Mouse (Mus musculus): Measurements from ENCODE around the gene Nuak2. TPM values are rescaled to one million over a fixed set of nuclear protein-coding genes. Genes with fewer than 3 reads are reported as not detected.
"Not testable (repeated sequence)": the region's sequence is repeated elsewhere in the genome, so short reads cannot be mapped to it uniquely, and the experiment has no call there.

The Nuak2 gene
- polyA plus RNA-seq (2015; fragmentation: Nextera tagmentation; extraction: Ambion mirVana): 13.3 and 13.4 TPM in 2 replicates

GRCm38 (mm10) chr1:132315889-132316624 lies at the start of gene Nuak2:
Gene Nuak2 (plus strand): TSS chr1:132316126.
- Histone ChIP-seq H3K27me3 (replicated peaks; ENCODE audit: control insufficient read depth, insufficient read depth, low read length) (no peaks in the 10 kb centered on the region), H3K4me2 (ENCODE audit: low read length) (peak within 1 kb of the TSS; percentile 88), H3K36me3 (ENCODE audit: control insufficient read depth, insufficient read depth) (no peaks in the 10 kb centered on the region), H3K4me3 (replicated peaks; ENCODE audit: low read length) (peak within 1 kb of the TSS; percentile 73), H3K4me1 (replicated peaks; ENCODE audit: control insufficient read depth, insufficient read depth, low read length) (peaks cover 37% of the 10 kb centered on the region), H3K27ac (ENCODE audit: low read length) (no peak within 1 kb of the TSS; the same call in 1 of the 2 replicates), H3K9ac (replicated peaks; ENCODE audit: low read depth, low read length) (peak within 1 kb of the TSS; percentile 74), H3K9me3 (ENCODE audit: control insufficient read depth, low read length) (no peaks in the 10 kb centered on the region)
- WGBS: under 1% methylated on average over 67 of the region's 67 CpGs
- peak; percentile 88 for ATAC-seq

- Histone ChIP-seq H3K27me3 (replicated peaks; ENCODE audit: control insufficient read depth, insufficient read depth, low read length) (no peaks in the 10 kb centered on the region), H3K4me3 (replicated peaks; ENCODE audit: low read length) (no peak overlapping the region), H3K4me1 (replicated peaks; ENCODE audit: control insufficient read depth, insufficient read depth, low read length) (peaks cover 7% of the 10 kb centered on the region), H3K9me3 (ENCODE audit: control insufficient read depth, low read length) (no peaks in the 10 kb centered on the region), H3K36me3 (ENCODE audit: control insufficient read depth, insufficient read depth) (no peaks in the 10 kb centered on the region), H3K4me2 (ENCODE audit: low read length) (no peak overlapping the region), H3K27ac (ENCODE audit: low read length) (no peak overlapping the region), H3K9ac (replicated peaks; ENCODE audit: low read depth, low read length) (no peak overlapping the region)
- WGBS: 70% methylated on average over 8 of the region's 8 CpGs
- no peak for ATAC-seq
These were observed 49.0 kb upstream of the Nuak2 start for GRCm38 (mm10) chr1:132266791-132267557.

- ATAC-seq: peak; percentile 61; the same call in 1 of the 2 replicates
- Histone ChIP-seq H3K4me1 (replicated peaks; ENCODE audit: control insufficient read depth, insufficient read depth, low read length) (peaks cover 7% of the 10 kb centered on the region), H3K36me3 (ENCODE audit: control insufficient read depth, insufficient read depth) (no peaks in the 10 kb centered on the region), H3K27me3 (replicated peaks; ENCODE audit: control insufficient read depth, insufficient read depth, low read length) (no peaks in the 10 kb centered on the region), H3K4me2 (ENCODE audit: low read length) (no peak overlapping the region), H3K9me3 (ENCODE audit: control insufficient read depth, low read length) (no peaks in the 10 kb centered on the region), H3K4me3 (replicated peaks; ENCODE audit: low read length) (no peak overlapping the region), H3K9ac (replicated peaks; ENCODE audit: low read depth, low read length) (no peak overlapping the region), H3K27ac (ENCODE audit: low read length) (no peak overlapping the region)
- 35% methylated on average over 2 of the region's 2 CpGs for WGBS
These were observed 48.0 kb upstream of the Nuak2 start for GRCm38 (mm10) chr1:132267959-132268358.

GRCm38 (mm10) chr1:132268418-132269060 lies 47.4 kb upstream of the Nuak2 start:
- ATAC-seq: peak; percentile 33; the same call in 1 of the 2 replicates
- no peak overlapping the region for H3K4me3 ChIP-seq (replicated peaks; ENCODE audit: low read length)
- no peak overlapping the region for H3K4me2 ChIP-seq (ENCODE audit: low read length)
- H3K4me1 ChIP-seq (replicated peaks; ENCODE audit: control insufficient read depth, insufficient read depth, low read length): peaks cover 7% of the 10 kb centered on the region
- no peaks in the 10 kb centered on the region for H3K27me3 ChIP-seq (replicated peaks; ENCODE audit: control insufficient read depth, insufficient read depth, low read length)
- H3K27ac ChIP-seq (ENCODE audit: low read length): no peak overlapping the region
- no peaks in the 10 kb centered on the region for H3K9me3 ChIP-seq (ENCODE audit: control insufficient read depth, low read length)
- WGBS: 45% methylated on average over 7 of the region's 7 CpGs
- no peaks in the 10 kb centered on the region for H3K36me3 ChIP-seq (ENCODE audit: control insufficient read depth, insufficient read depth)
- H3K9ac ChIP-seq (replicated peaks; ENCODE audit: low read depth, low read length): no peak overlapping the region

- Histone ChIP-seq H3K4me3 (replicated peaks; ENCODE audit: low read length) (no peak overlapping the region), H3K27me3 (replicated peaks; ENCODE audit: control insufficient read depth, insufficient read depth, low read length) (no peaks in the 10 kb centered on the region), H3K9ac (replicated peaks; ENCODE audit: low read depth, low read length) (no peak overlapping the region), H3K4me1 (replicated peaks; ENCODE audit: control insufficient read depth, insufficient read depth, low read length) (peaks cover 7% of the 10 kb centered on the region), H3K27ac (ENCODE audit: low read length) (no peak overlapping the region), H3K36me3 (ENCODE audit: control insufficient read depth, insufficient read depth) (no peaks in the 10 kb centered on the region), H3K4me2 (ENCODE audit: low read length) (no peak overlapping the region), H3K9me3 (ENCODE audit: control insufficient read depth, low read length) (no peaks in the 10 kb centered on the region)
- no peak for ATAC-seq
- 38% methylated on average over 3 of the region's 3 CpGs for WGBS
These were observed 44.7 kb upstream of the Nuak2 start for GRCm38 (mm10) chr1:132271237-132271636.

GRCm38 (mm10) chr1:132276694-132277093 lies 39.2 kb upstream of the Nuak2 start:
- Histone ChIP-seq H3K4me3 (replicated peaks; ENCODE audit: low read length) (no peak overlapping the region), H3K27ac (ENCODE audit: low read length) (no peak overlapping the region), H3K9ac (replicated peaks; ENCODE audit: low read depth, low read length) (no peak overlapping the region), H3K9me3 (ENCODE audit: control insufficient read depth, low read length) (no peaks in the 10 kb centered on the region), H3K4me1 (replicated peaks; ENCODE audit: control insufficient read depth, insufficient read depth, low read length) (peaks cover 3% of the 10 kb centered on the region), H3K4me2 (ENCODE audit: low read length) (no peak overlapping the region), H3K36me3 (ENCODE audit: control insufficient read depth, insufficient read depth) (no peaks in the 10 kb centered on the region), H3K27me3 (replicated peaks; ENCODE audit: control insufficient read depth, insufficient read depth, low read length) (no peaks in the 10 kb centered on the region)
- no peak for ATAC-seq
- WGBS: 76% methylated on average over 3 of the region's 3 CpGs

GRCm38 (mm10) chr1:132277124-132277523 lies 38.8 kb upstream of the Nuak2 start:
- ATAC-seq: no peak
- WGBS: 78% methylated on average over 6 of the region's 6 CpGs
- peaks cover 7% of the 10 kb centered on the region for H3K4me1 ChIP-seq (replicated peaks; ENCODE audit: control insufficient read depth, insufficient read depth, low read length)
- H3K4me3 ChIP-seq (replicated peaks; ENCODE audit: low read length): no peak overlapping the region
- no peak overlapping the region for H3K27ac ChIP-seq (ENCODE audit: low read length)
- no peaks in the 10 kb centered on the region for H3K9me3 ChIP-seq (ENCODE audit: control insufficient read depth, low read length)
- no peak overlapping the region for H3K4me2 ChIP-seq (ENCODE audit: low read length)
- H3K36me3 ChIP-seq (ENCODE audit: control insufficient read depth, insufficient read depth): no peaks in the 10 kb centered on the region
- H3K9ac ChIP-seq (replicated peaks; ENCODE audit: low read depth, low read length): no peak overlapping the region
- H3K27me3 ChIP-seq (replicated peaks; ENCODE audit: control insufficient read depth, insufficient read depth, low read length): no peaks in the 10 kb centered on the region

GRCm38 (mm10) chr1:132280636-132281035 lies 35.3 kb upstream of the Nuak2 start:
- H3K9me3 ChIP-seq (ENCODE audit: control insufficient read depth, low read length); H3K4me2 ChIP-seq (ENCODE audit: low read length); H3K9ac ChIP-seq (replicated peaks; ENCODE audit: low read depth, low read length); H3K4me3 ChIP-seq (replicated peaks; ENCODE audit: low read length); H3K27me3 ChIP-seq (replicated peaks; ENCODE audit: control insufficient read depth, insufficient read depth, low read length); H3K36me3 ChIP-seq (ENCODE audit: control insufficient read depth, insufficient read depth); H3K27ac ChIP-seq (ENCODE audit: low read length); ATAC-seq: not testable (repeated sequence)
- 79% methylated on average over 6 of the region's 6 CpGs for WGBS
- peaks cover 15% of the 10 kb centered on the region for H3K4me1 ChIP-seq (replicated peaks; ENCODE audit: control insufficient read depth, insufficient read depth, low read length)

Measured in forebrain, embryonic 16.5 days (tissue).